Mouse (Mus musculus) embryonic fibroblast, embryonic 13.5 days (primary cell): Measurements from ENCODE around the gene Kcnh7.

Experiments used
- CTCF ChIP-seq: IDR thresholded peaks from 2 replicates; pipeline ENCODE4 v1.5.1; 2011; ENCODE audit warnings: mild to moderate bottlenecking, control low read depth, low read length, moderate library complexity, borderline replicate concordance; ENCODE audit not compliant: insufficient read depth
- POLR2A ChIP-seq: IDR thresholded peaks from 2 replicates; pipeline ENCODE4 v1.6.1; 2011; ENCODE audit warnings: low read depth, mild to moderate bottlenecking, control low read depth, low read length, moderate library complexity

DNA sequence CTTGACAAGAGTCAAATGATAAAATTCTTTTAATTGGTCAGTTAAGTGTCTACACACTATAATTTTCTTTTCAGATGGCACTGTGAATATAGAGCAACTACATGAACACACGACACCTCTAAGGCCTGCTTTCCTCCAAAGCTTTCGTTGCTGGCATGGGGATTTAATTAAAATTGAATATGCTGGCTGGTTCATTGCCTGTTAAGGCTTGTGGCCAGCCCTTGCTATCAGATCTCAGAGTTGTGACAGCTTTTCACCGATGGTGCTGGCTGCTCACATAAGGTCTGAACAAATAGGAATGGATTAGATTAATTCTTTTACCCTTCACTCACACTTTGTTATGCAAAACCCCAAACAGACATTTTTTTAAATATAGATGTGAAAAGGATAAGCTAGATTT is 23.3 kb upstream of the Kcnh7 start:
- TF ChIP-seq POLR2A (no peak), CTCF (no peak)
